Mouse (Mus musculus) testis, adult 2 months (tissue): Measurements from ENCODE around the gene Dolpp1. TPM values are rescaled to one million over a fixed set of nuclear protein-coding genes. Genes with fewer than 3 reads are reported as not detected.

Experiments used
- H3K27ac ChIP-seq: fragments of 200-500 bp; 2 replicates; pipeline ENCODE4 v1.5.1; 2012; ENCODE audit warnings: low read depth, low read length; ENCODE audit not compliant: control insufficient read depth, insufficient read depth
- H3K27me3 ChIP-seq: fragments of 200-500 bp; 2 replicates; pipeline ENCODE4 v1.6.1; 2012; ENCODE audit warnings: mild to moderate bottlenecking, low read length, moderate library complexity; ENCODE audit not compliant: control insufficient read depth, insufficient read depth
- H3K36me3 ChIP-seq: fragments of 200-500 bp; 2 replicates; pipeline ENCODE4 v1.6.1; 2012; ENCODE audit warnings: mild to moderate bottlenecking, low read length; ENCODE audit not compliant: control insufficient read depth, insufficient read depth
- H3K4me1 ChIP-seq: fragments of 200-500 bp; 2 replicates; pipeline ENCODE4 v1.6.1; 2012; ENCODE audit warnings: low read length; ENCODE audit not compliant: control insufficient read depth, insufficient read depth
- H3K4me3 ChIP-seq: fragments of 200-500 bp; 2 replicates; pipeline ENCODE4 v1.5.1; 2012; ENCODE audit warnings: low read depth, mild to moderate bottlenecking, low read length, moderate library complexity, mixed read lengths; ENCODE audit not compliant: control insufficient read depth
- CTCF ChIP-seq: fragments of 200-500 bp; IDR thresholded peaks from 2 replicates; pipeline ENCODE4 v1.5.1; 2012; ENCODE audit warnings: low read depth, mild to moderate bottlenecking, inconsistent platforms, low read length, moderate library complexity; ENCODE audit not compliant: control insufficient read depth, insufficient read depth, insufficient replicate concordance
- POLR2A ChIP-seq: fragments of 200-500 bp; IDR thresholded peaks from 2 replicates; pipeline ENCODE4 v1.6.1; 2012; ENCODE audit warnings: low read depth, mild to moderate bottlenecking, inconsistent platforms, low read length, moderate library complexity; ENCODE audit not compliant: control insufficient read depth
- polyA plus RNA-seq: library from polyadenylated mRNA; depleted of rRNA; stranded (reverse); fragments of >200 nt; gene quantifications from 2 replicates; pipeline ENCODE4 v1.2.3, GENCODE M21; 2012

Dolpp1 gene
- polyA plus RNA-seq, 1 experiment: 32.6 TPM

GRCm38 (mm10) chr2:30392577-30393369 lies 719 bp downstream of the Dolpp1 start:
- no peaks in the 10 kb centered on the region for H3K36me3 ChIP-seq
- TF ChIP-seq CTCF (0 out of 2 replicates have a peak, but pooled peaks have one; percentile 2), POLR2A (no peak; the same call in 1 of the 2 replicates)
- peak overlapping the region; percentile 95 for H3K4me3 ChIP-seq
- H3K27ac ChIP-seq: peak overlapping the region; percentile 98
- H3K27me3 ChIP-seq: no peaks in the 10 kb centered on the region
- peaks cover 15% of the 10 kb centered on the region for H3K4me1 ChIP-seq

- peak overlapping the region; percentile 95 for H3K4me3 ChIP-seq
- no peak overlapping the region; the same call in 1 of the 2 replicates for H3K27ac ChIP-seq
- no peaks in the 10 kb centered on the region for H3K27me3 ChIP-seq
- no peaks in the 10 kb centered on the region for H3K36me3 ChIP-seq
- TF ChIP-seq CTCF (no peak), POLR2A (no peak)
- peaks cover 15% of the 10 kb centered on the region for H3K4me1 ChIP-seq
Observed at GRCm38 (mm10) chr2:30393370-30393656, 1.3 kb downstream of the Dolpp1 start.

GRCm38 (mm10) chr2:30395757-30396156 lies 3.7 kb downstream of the Dolpp1 start:
- Histone ChIP-seq H3K27ac (no peak overlapping the region), H3K4me3 (no peak overlapping the region), H3K4me1 (peaks cover 15% of the 10 kb centered on the region), H3K36me3 (no peaks in the 10 kb centered on the region; the same call in 1 of the 2 replicates), H3K27me3 (no peaks in the 10 kb centered on the region)
- TF ChIP-seq CTCF (no peak), POLR2A (no peak)

GRCm38 (mm10) chr2:30396246-30396645 lies 4.2 kb downstream of the Dolpp1 start:
- no peaks in the 10 kb centered on the region; the same call in 1 of the 2 replicates for H3K36me3 ChIP-seq
- TF ChIP-seq POLR2A (no peak), CTCF (no peak)

GRCm38 (mm10) chr2:30397986-30398512 lies 6.0 kb downstream of the Dolpp1 start:
- H3K36me3 ChIP-seq: no peaks in the 10 kb centered on the region; the same call in 1 of the 2 replicates
- peaks cover 5% of the 10 kb centered on the region for H3K4me1 ChIP-seq

More at GRCm38 (mm10) chr2:30396246-30396645, 4.2 kb downstream of the Dolpp1 start:
- Histone ChIP-seq H3K4me1 (peaks cover 12% of the 10 kb centered on the region), H3K4me3 (no peak overlapping the region), H3K27me3 (no peaks in the 10 kb centered on the region), H3K27ac (no peak overlapping the region)

GRCm38 (mm10) chr2:30399191-30400171 lies 7.4 kb downstream of the Dolpp1 start:
- no peaks in the 10 kb centered on the region for H3K4me1 ChIP-seq
- TF ChIP-seq POLR2A (no peak), CTCF (no peak)
- H3K27me3 ChIP-seq: no peaks in the 10 kb centered on the region
- H3K4me3 ChIP-seq: no peak overlapping the region
- no peaks in the 10 kb centered on the region; the same call in 1 of the 2 replicates for H3K36me3 ChIP-seq
- H3K27ac ChIP-seq: no peak overlapping the region

More at GRCm38 (mm10) chr2:30397986-30398512, 6.0 kb downstream of the Dolpp1 start:
- H3K27ac ChIP-seq: no peak overlapping the region
- no peak for TF ChIP-seq POLR2A
- TF ChIP-seq CTCF: no peak
- no peak overlapping the region for H3K4me3 ChIP-seq
- no peaks in the 10 kb centered on the region for H3K27me3 ChIP-seq

GRCm38 (mm10) chr2:30401581-30401980 lies 9.5 kb downstream of the Dolpp1 start:
- Histone ChIP-seq H3K4me3 (no peak overlapping the region), H3K4me1 (no peaks in the 10 kb centered on the region), H3K27me3 (no peaks in the 10 kb centered on the region), H3K36me3 (no peaks in the 10 kb centered on the region; the same call in 1 of the 2 replicates), H3K27ac (no peak overlapping the region)
- no peak for TF ChIP-seq CTCF
